Mouse (Mus musculus) liver, embryonic 14.5 days (tissue): ENCODE measurements at regions not wholly inside any gene's neighbourhood (a gene's known extent, or its start where the extent isn't known, plus 50 kb on each side); places are given as distances from the start of the nearest gene placed in this dataset.

Experiments
- ATAC-seq: fragments of 200-750 bp; cut with Nextera tagmentation; 2 replicates; pipeline ENCODE4 v1.8.0; 2017; ENCODE audit warnings: moderate number of reproducible peaks, mild to moderate bottlenecking, moderate library complexity; ENCODE audit not compliant: insufficient read depth
- DNase-seq, 3 experiments: peaks; one replicate each; pipeline ENCODE4 v3.0.0-alpha.2; 2012 to 2013; ENCODE audit warnings: low read depth in 3 of 3, low spot score in 3 of 3
- H3K27ac ChIP-seq: fragments of 300-500 bp; sonication (generic); 2 replicates; pipeline ENCODE4 v1.5.1; 2014; ENCODE audit warnings: moderate library complexity, mild to moderate bottlenecking, control low read depth, inconsistent platforms
- H3K27me3 ChIP-seq: fragments of 300-500 bp; sonication (generic); 2 replicates; pipeline ENCODE4 v1.6.1; 2014; ENCODE audit warnings: mild to moderate bottlenecking, low read length, moderate library complexity; ENCODE audit not compliant: control insufficient read depth, insufficient read depth
- H3K36me3 ChIP-seq: fragments of 300-500 bp; sonication (generic); replicated peaks from 2 replicates; pipeline ENCODE4 v1.6.1; 2014; ENCODE audit warnings: low read depth; ENCODE audit not compliant: control insufficient read depth, insufficient read depth
- H3K4me1 ChIP-seq, 2 experiments: fragments of 200-500 bp in 1 of 2; fragments of 300-500 bp in 1 of 2; sonication (generic) in 1 of 2; replicated peaks; 2 replicates each; pipeline ENCODE4 v1.6.1; 2012 to 2014; ENCODE audit warnings: antibody characterized with exemption in 1 of 2, inconsistent platforms in 1 of 2, low read length in 1 of 2; ENCODE audit not compliant: control insufficient read depth in 2 of 2, insufficient read depth in 2 of 2
- H3K4me2 ChIP-seq: fragments of 300-500 bp; sonication (generic); 2 replicates; pipeline ENCODE4 v1.6.1; 2014; ENCODE audit warnings: low read depth, mild to moderate bottlenecking, control low read depth, moderate library complexity
- H3K4me3 ChIP-seq, 2 experiments: fragments of 200-500 bp in 1 of 2; fragments of 300-500 bp in 1 of 2; sonication (generic) in 1 of 2; 2 replicates each; pipeline ENCODE4 v1.5.1; 2012 to 2014; ENCODE audit warnings: low read depth in 2 of 2, low read length in 2 of 2, mild to moderate bottlenecking in 2 of 2, control low read depth in 1 of 2, inconsistent platforms in 1 of 2, moderate library complexity in 1 of 2; ENCODE audit not compliant: insufficient read depth in 1 of 2
- H3K9ac ChIP-seq: fragments of 300-500 bp; sonication (generic); replicated peaks from 2 replicates; pipeline ENCODE4 v1.6.1; 2014; ENCODE audit warnings: mild to moderate bottlenecking, control low read depth, moderate library complexity
- H3K9me3 ChIP-seq: fragments of 300-500 bp; sonication (generic); 2 replicates; pipeline ENCODE4 v1.6.1; 2016; ENCODE audit warnings: low read length, mixed read lengths; ENCODE audit not compliant: control insufficient read depth
- CTCF ChIP-seq: IDR thresholded peaks from 2 replicates; pipeline ENCODE4 v1.5.1; 2016; ENCODE audit warnings: antibody characterized with exemption, low read depth, control low read depth
- EP300 ChIP-seq: IDR thresholded peaks from 2 replicates; pipeline ENCODE4 v1.6.1; 2016; ENCODE audit warnings: antibody characterized with exemption, low read depth
- WGBS: fragments of 180-500 bp; shearing (Covaris S2); extraction: QIAGEN DNeasy Blood & Tissue Kit; methylation state at CpG from one replicate; pipeline ENCODE4 v1.1.7; 2014; ENCODE audit not compliant: insufficient replicate concordance; 5-methylcytosine and 5-hydroxymethylcytosine counted together

DNA sequence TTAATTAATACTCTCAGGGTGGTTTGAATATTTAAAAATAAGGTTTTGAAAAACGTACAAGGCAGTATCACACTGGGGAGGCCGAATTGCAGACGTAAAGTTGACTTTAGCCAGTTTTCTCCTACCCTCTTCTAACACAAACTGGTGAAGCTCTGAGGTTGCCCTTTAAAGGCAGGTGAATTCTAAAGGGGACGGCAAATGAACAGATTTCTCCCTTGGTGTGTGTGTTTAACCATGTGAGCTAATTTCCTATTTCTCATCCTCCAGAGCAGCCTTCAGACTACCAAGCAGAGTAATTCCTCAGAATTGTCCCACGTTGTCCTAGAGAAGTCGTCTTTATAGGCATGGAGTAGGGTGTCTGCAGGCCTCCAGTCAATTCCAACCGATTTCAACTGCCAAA, 143.1 kb upstream of the Adgrl4 start:
- Histone ChIP-seq H3K4me2 (no peak overlapping the region), H3K27me3 (no peaks in the 10 kb centered on the region), H3K36me3 (no peaks in the 10 kb centered on the region), H3K27ac (no peak overlapping the region), H3K4me1 (no peaks in the 10 kb centered on the region), H3K9me3 (no peaks in the 10 kb centered on the region), H3K4me3 (no peak overlapping the region), H3K9ac (no peak overlapping the region)
- no peak for DNase-seq
- 48% methylated on average over 7 of the region's 7 CpGs for WGBS
- no peak for ATAC-seq
- TF ChIP-seq EP300 (no peak), CTCF (no peak)

DNA sequence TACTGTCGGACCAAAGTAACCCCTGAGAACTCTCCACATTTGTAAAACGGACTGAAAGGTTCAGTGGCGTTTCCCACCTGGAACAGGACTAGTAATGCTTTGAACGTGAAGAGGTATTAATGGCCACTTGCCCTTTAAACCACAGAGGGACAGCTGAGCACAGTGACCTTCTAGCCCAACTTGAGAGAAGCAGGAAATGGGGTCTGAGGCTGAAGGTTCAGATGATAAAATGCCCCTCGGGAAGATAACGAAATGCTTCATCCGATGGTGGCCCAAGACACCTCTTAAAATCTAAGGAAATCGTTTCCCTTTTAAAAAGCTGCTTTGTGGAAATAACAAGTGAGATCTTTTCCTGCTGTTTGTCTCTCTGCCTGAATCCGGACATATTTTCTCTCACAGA, 142.7 kb upstream of the Adgrl4 start:
- ATAC-seq (no peak), DNase-seq (no peak)
- no peak overlapping the region for H3K4me3 ChIP-seq
- H3K9ac ChIP-seq = no peak overlapping the region
- H3K27me3 ChIP-seq = no peaks in the 10 kb centered on the region
- no peak overlapping the region for H3K27ac ChIP-seq
- no peaks in the 10 kb centered on the region for H3K36me3 ChIP-seq
- 37% methylated on average over 9 of the region's 9 CpGs for WGBS
- no peak for TF ChIP-seq EP300
- TF ChIP-seq CTCF = no peak
- H3K9me3 ChIP-seq = no peaks in the 10 kb centered on the region
- no peaks in the 10 kb centered on the region for H3K4me1 ChIP-seq
- no peak overlapping the region for H3K4me2 ChIP-seq

DNA sequence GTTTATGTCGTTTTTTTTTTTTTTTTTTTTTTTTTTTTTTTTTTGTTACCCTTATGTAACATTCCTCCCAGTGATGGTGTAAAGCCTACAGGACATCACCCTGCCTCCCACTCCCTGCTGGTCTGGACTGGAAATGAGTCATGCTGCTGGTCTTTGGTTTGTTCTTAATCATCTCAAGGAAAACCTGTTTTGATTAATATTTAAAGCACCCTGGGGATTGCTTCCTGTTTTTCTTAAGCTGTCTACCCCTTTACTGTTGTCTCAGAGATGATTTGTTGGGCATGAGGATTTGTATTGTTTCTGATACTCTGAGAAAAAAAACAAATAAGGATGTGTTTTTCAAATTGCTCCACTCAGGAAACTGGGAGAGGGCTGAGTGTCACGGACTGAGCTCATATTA, 139.4 kb upstream of the Adgrl4 start:
- H3K36me3 ChIP-seq = no peaks in the 10 kb centered on the region
- TF ChIP-seq EP300 (no peak), CTCF (no peak)
- no peak overlapping the region for H3K27ac ChIP-seq
- no peaks in the 10 kb centered on the region for H3K4me1 ChIP-seq
- no peaks in the 10 kb centered on the region for H3K9me3 ChIP-seq
- DNase-seq = no peak
- no peak for ATAC-seq
- no peaks in the 10 kb centered on the region for H3K27me3 ChIP-seq
- 29% methylated on average over 2 of the region's 2 CpGs for WGBS
- H3K4me3 ChIP-seq = no peak overlapping the region
- H3K4me2 ChIP-seq = no peak overlapping the region
- no peak overlapping the region for H3K9ac ChIP-seq

DNA sequence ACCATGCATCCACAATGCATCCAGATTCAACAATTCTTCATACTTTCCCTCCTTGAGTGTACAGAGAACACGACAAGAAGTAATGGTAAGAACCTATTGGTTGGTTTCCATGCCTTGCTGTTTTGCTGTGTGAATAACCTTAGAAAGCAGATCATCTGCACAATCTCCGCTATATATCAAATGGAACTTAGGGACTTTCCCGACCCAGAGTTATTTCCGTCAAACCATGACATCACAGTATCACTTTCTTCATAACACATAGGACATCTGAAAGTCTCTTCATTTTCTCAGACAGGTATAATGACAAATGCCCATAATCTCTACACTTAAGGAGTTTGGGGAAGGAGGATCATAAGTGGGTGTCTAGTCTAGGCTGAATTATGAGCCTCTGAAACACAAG, 132.3 kb upstream of the Adgrl4 start:
- ATAC-seq = no peak
- 64% methylated on average over 4 of the region's 4 CpGs for WGBS

DNA sequence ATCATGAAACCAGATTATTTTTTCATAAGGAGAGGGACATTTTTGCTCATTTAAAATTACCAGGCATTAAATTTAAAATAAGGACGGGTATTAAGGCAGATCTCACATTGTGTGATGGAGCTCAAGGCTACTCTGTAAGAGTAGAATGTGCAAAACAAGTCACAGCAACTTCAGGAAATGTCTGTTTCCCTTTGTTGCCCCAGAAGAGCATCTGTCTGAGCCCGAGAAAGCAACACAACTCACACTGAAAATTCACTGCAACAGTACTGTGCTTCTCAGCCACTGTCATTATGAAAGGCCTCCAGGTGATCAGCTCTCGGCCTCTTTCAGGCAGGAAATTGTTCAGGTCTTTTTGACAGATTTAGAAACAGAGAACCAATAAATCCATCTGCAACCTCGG, 129.7 kb upstream of the Adgrl4 start:
- TF ChIP-seq CTCF = no peak
- TF ChIP-seq EP300 = no peak
- Histone ChIP-seq H3K9me3 (no peaks in the 10 kb centered on the region), H3K9ac (no peak overlapping the region), H3K4me2 (no peak overlapping the region), H3K27ac (no peak overlapping the region), H3K36me3 (no peaks in the 10 kb centered on the region), H3K4me3 (no peak overlapping the region), H3K27me3 (no peaks in the 10 kb centered on the region), H3K4me1 (no peaks in the 10 kb centered on the region)
- WGBS = 11% methylated on average over 4 of the region's 4 CpGs
- DNase-seq (no peak), ATAC-seq (no peak)

More for the DNA sequence above, 132.3 kb upstream of the Adgrl4 start:
- H3K4me1 ChIP-seq = no peaks in the 10 kb centered on the region
- H3K27ac ChIP-seq = no peak overlapping the region
- no peak overlapping the region for H3K4me3 ChIP-seq
- no peak for DNase-seq
- H3K4me2 ChIP-seq = no peak overlapping the region
- no peaks in the 10 kb centered on the region for H3K27me3 ChIP-seq
- H3K9ac ChIP-seq = no peak overlapping the region
- no peaks in the 10 kb centered on the region for H3K9me3 ChIP-seq
- TF ChIP-seq EP300 = no peak
- no peak for TF ChIP-seq CTCF
- no peaks in the 10 kb centered on the region for H3K36me3 ChIP-seq
